Mouse (Mus musculus) embryonic facial prominence, embryonic 13.5 days (tissue): Measurements from ENCODE around the gene Krtap4-13. TPM values are rescaled to one million over a fixed set of nuclear protein-coding genes. Genes with fewer than 3 reads are reported as not detected.
"Not testable (repeated sequence)": the region's sequence is repeated elsewhere in the genome, so short reads cannot be mapped to it uniquely, and the experiment has no call there.

ENCODE experiments used
- ATAC-seq: fragments of 200-750 bp; cut with Nextera tagmentation; 2 replicates; pipeline ENCODE4 v1.8.0; 2017; ENCODE audit warnings: low read depth; ENCODE audit not compliant: insufficient number of reproducible peaks, insufficient read depth, low FRiP score, low TSS enrichment
- H3K27ac ChIP-seq: fragments of 300-500 bp; sonication (generic); 2 replicates; pipeline ENCODE4 v1.5.1; 2015; ENCODE audit warnings: moderate library complexity, mild to moderate bottlenecking, inconsistent platforms
- H3K27me3 ChIP-seq: fragments of 300-500 bp; sonication (generic); 2 replicates; pipeline ENCODE4 v1.6.1; 2015; ENCODE audit warnings: mild to moderate bottlenecking, inconsistent platforms
- H3K36me3 ChIP-seq: fragments of 300-500 bp; sonication (generic); 2 replicates; pipeline ENCODE4 v1.6.1; 2015; ENCODE audit warnings: mild to moderate bottlenecking, inconsistent platforms
- H3K4me1 ChIP-seq: fragments of 300-500 bp; sonication (generic); 2 replicates; pipeline ENCODE4 v1.6.1; 2015; ENCODE audit warnings: inconsistent platforms
- H3K4me2 ChIP-seq: fragments of 300-500 bp; sonication (generic); 2 replicates; pipeline ENCODE4 v1.6.1; 2015; ENCODE audit warnings: moderate library complexity, mild to moderate bottlenecking, inconsistent platforms
- H3K4me3 ChIP-seq: fragments of 300-500 bp; sonication (generic); 2 replicates; pipeline ENCODE4 v1.5.1; 2015; ENCODE audit warnings: mild to moderate bottlenecking, inconsistent platforms
- H3K9ac ChIP-seq: fragments of 300-500 bp; sonication (generic); 2 replicates; pipeline ENCODE4 v1.6.1; 2015; ENCODE audit warnings: mild to moderate bottlenecking, inconsistent platforms
- H3K9me3 ChIP-seq: fragments of 300-500 bp; sonication (generic); 2 replicates; pipeline ENCODE4 v1.6.1; 2016; ENCODE audit warnings: inconsistent platforms
- WGBS: fragments of 180-500 bp; shearing (Covaris S2); methylation state at CpG from one replicate; pipeline ENCODE4 v1.1.7; 2015; ENCODE audit warnings: mixed read lengths; 5-methylcytosine and 5-hydroxymethylcytosine counted together
- polyA plus RNA-seq: library from polyadenylated mRNA; unstranded; fragments of >200 nt; fragmentation: Nextera tagmentation; extraction: Ambion mirVana; gene quantifications from 2 replicates; pipeline ENCODE4 v1.2.1, GENCODE M21; 2015

The Krtap4-13 gene
- polyA plus RNA-seq = not detected in 2 replicates

DNA sequence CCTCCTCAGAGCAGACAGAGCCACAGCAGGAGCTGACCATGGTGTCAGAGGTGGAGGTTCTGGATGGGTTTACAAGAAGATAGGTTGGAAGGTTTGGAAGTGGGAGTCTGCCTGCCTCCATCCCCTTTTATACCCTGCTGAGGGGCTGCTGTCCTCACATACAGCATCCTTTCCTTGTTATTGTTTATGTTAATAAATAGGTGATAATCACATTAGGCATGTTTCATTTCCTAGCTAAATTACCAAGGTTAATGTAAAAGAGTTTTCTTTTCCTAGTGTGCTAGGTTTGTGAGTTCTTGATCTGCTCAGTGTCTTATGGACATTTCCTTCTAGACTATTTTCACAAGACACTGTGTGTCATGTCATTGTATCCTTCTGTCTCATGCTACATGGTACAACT, at the start of gene Krtap4-13:
Krtap4-13 (minus strand) TSS at position 101 of the 400 bp plus-strand sequence.
- not testable (repeated sequence) for H3K27ac ChIP-seq, H3K27me3 ChIP-seq, ATAC-seq, H3K4me1 ChIP-seq, H3K4me2 ChIP-seq, H3K9ac ChIP-seq, H3K36me3 ChIP-seq, H3K9me3 ChIP-seq, H3K4me3 ChIP-seq

DNA sequence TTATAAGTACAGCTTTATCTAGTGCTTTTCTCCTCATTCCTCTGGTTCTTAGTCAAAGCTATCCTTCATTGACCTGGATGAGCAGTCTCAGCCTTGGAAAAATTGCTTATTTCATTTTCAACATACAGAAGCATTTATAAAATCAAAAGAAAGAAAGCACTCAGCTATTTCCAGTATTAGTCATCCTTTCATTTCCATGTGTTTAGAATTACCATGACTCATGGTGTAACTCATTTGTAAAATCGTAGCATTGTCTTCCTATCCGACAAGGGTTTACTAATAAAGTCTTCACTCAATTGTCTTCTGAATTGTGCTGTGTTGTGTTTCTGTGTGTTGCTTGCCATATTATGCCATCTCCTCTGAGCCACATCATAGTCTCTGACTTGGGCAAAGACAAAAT, 49.1 kb upstream of the Krtap4-13 start:
- no peak overlapping the region for H3K4me2 ChIP-seq
- no peak overlapping the region for H3K9ac ChIP-seq
- H3K36me3 ChIP-seq = no peaks in the 10 kb centered on the region
- H3K9me3 ChIP-seq = no peaks in the 10 kb centered on the region
- H3K4me1 ChIP-seq = no peaks in the 10 kb centered on the region
- no peak overlapping the region for H3K27ac ChIP-seq
- H3K4me3 ChIP-seq = no peak overlapping the region
- ATAC-seq = no peak
- 53% methylated on average over 2 of the region's 2 CpGs for WGBS
- no peaks in the 10 kb centered on the region for H3K27me3 ChIP-seq

DNA sequence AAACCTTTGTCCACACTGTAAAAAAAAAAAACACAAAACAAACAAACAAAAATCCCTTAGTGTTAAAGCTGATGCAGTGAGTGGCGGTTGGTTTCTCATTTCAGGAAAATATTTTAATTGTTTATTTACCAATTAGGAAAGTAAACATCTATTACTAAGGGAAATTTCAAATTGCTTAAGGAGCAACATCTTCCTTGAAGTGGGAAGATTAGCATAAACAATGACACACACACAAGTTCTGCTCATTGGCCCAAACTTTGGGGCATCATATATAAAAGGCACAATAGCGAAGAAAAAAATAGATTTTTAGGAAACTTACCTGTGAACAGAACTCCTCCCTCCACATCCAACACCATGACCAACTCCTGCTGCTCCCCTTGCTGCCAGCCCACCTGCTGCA, 47.9 kb upstream of the Krtap4-13 start, which contains the start of gene Gm11568:
Gm11568 (plus strand) TSS at position 301 of the 400 bp plus-strand sequence.
- Histone ChIP-seq H3K4me3 (no peak within 1 kb of the TSS), H3K9ac (no peak within 1 kb of the TSS), H3K27ac (no peak within 1 kb of the TSS), H3K9me3 (no peaks in the 10 kb centered on the region), H3K4me2 (no peak within 1 kb of the TSS), H3K27me3 (no peaks in the 10 kb centered on the region), H3K4me1 (no peaks in the 10 kb centered on the region), H3K36me3 (no peaks in the 10 kb centered on the region)
- ATAC-seq = no peak
- 88% methylated on average over 2 of the region's 2 CpGs for WGBS

DNA sequence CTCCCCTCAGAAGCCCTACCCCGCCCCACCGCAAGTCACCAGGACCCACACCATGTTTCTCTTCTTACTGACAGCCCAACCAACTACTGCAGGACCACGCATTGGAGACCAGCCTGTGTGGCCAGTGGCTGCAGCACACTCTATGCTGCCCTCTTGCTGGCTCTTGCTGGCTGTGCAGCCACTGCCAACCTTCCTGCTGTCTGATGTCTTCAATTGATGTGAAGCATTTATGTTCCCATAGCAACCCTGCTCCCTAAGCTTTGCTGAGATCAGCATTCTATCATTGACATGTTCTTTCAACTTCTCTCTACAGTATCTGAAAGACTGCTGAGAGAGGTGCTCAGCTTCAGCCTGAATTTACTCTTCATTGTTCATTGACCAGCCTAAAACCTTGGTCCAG, 44.4 kb upstream of the Krtap4-13 start:
- Histone ChIP-seq H3K9me3 (no peaks in the 10 kb centered on the region), H3K4me1 (no peaks in the 10 kb centered on the region), H3K4me3 (no peak overlapping the region), H3K27me3 (no peaks in the 10 kb centered on the region), H3K9ac (no peak overlapping the region), H3K36me3 (no peaks in the 10 kb centered on the region), H3K4me2 (no peak overlapping the region), H3K27ac (no peak overlapping the region)
- WGBS = 64% methylated on average over 3 of the region's 3 CpGs
- ATAC-seq = no peak

DNA sequence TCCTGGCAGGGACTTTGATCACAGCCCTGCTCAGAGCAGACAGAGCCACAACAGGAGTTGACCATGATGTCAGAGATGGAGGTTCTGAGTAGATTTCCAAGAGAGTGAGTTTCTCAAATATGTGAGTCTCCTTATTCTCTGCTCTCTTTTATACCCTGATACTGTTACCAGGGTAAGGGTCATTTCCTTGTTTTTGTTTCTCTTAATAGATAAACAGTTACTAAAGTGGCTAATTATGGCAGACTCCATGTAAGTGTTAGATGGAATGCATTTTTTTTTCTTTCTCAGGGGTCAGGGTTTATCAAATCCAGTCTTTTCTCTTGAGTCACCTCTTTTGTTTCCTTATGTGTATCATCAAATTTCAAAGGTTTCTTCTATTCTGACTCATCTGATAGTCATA, 41.8 kb upstream of the Krtap4-13 start, which contains the start of gene Krtap4-16:
Krtap4-16 (minus strand) TSS at position 101 of the 400 bp plus-strand sequence.
- Histone ChIP-seq H3K27me3 (no peaks in the 10 kb centered on the region), H3K4me3 (no peak within 1 kb of the TSS), H3K4me1 (no peaks in the 10 kb centered on the region), H3K9ac (no peak within 1 kb of the TSS), H3K36me3 (no peaks in the 10 kb centered on the region), H3K27ac (no peak within 1 kb of the TSS), H3K4me2 (no peak within 1 kb of the TSS), H3K9me3 (no peaks in the 10 kb centered on the region)
- no peak for ATAC-seq

DNA sequence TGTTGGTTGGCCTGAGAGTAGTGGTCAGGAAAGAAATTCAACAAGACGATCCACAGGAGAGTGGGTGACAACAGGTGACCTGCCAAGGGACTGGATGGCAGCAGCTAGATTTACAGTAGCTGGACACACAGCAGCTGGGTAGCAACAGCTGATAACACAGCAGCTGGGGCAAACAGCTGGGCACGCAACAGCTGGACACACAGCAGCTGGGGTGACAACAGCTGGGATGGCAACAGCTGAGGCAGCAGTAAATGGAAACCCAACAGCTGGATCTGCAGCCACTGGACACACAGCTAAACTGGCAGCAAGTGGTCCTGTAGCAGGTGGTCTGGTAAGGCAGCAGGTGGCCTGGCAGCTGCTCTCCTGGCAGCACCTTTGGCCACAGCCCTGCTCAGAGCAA, 37.1 kb upstream of the Krtap4-13 start:
- H3K4me2 ChIP-seq = no peak overlapping the region

DNA sequence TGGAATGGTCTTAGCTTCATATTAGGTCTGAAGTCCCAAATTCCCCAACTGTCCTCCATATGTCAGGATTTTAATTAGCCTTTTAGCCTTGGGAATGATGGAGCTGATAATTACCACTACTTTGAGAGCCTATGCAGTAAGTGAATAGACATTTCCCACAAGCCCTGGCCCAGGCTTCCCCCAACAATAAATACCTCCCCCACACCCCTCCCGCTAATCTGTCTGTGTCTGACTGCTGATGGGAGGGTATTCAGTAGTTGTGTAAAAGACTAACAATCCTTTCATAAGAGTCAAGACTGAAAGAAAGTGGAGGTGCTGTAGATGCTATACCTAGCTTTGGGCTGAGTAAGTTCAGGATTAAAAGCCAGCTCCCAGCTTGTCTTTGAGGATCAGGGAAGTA, 32.5 kb upstream of the Krtap4-13 start:
- 85% methylated on average over 1 of the region's 1 CpGs for WGBS
- Histone ChIP-seq H3K27ac (no peak overlapping the region), H3K9ac (no peak overlapping the region), H3K9me3 (no peaks in the 10 kb centered on the region), H3K27me3 (no peaks in the 10 kb centered on the region), H3K4me1 (no peaks in the 10 kb centered on the region), H3K36me3 (no peaks in the 10 kb centered on the region), H3K4me2 (no peak overlapping the region), H3K4me3 (no peak overlapping the region)
- ATAC-seq = no peak

More for the DNA sequence above, 37.1 kb upstream of the Krtap4-13 start:
- H3K9ac ChIP-seq = no peak overlapping the region
- H3K36me3 ChIP-seq = no peaks in the 10 kb centered on the region
- H3K27me3 ChIP-seq = no peaks in the 10 kb centered on the region
- H3K9me3 ChIP-seq = no peaks in the 10 kb centered on the region
- ATAC-seq = no peak
- H3K27ac ChIP-seq = no peak overlapping the region
- H3K4me1 ChIP-seq = no peaks in the 10 kb centered on the region
- H3K4me3 ChIP-seq = no peak overlapping the region
- 92% methylated on average over 2 of the region's 2 CpGs for WGBS

DNA sequence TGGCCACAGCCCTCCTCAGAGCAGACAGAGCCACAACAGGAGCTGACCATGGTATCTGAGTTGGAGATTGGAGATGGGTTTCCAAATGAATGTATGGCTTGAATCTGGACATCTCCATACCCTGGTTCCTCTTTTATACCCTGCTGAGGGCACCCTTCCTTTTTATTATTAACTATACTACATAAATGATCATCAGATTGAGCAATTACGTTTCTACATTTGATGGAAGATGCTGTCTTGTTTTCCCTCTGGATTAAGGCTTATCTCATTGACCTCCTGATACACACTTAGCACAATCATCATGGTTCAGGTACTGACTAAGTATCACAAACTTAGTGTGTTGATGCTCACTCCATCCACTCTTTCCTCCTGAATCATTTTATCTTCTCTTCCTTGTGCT, 28.3 kb upstream of the Krtap4-13 start, which contains the start of gene 2300003K06Rik:
2300003K06Rik (minus strand) TSS at position 101 of the 400 bp plus-strand sequence.
- no peaks in the 10 kb centered on the region for H3K27me3 ChIP-seq
- ATAC-seq = no peak
- no peak within 1 kb of the TSS for H3K9ac ChIP-seq
- H3K9me3 ChIP-seq = no peaks in the 10 kb centered on the region
- no peak within 1 kb of the TSS for H3K27ac ChIP-seq
- WGBS = 77% methylated on average over 1 of the region's 1 CpGs
- no peak within 1 kb of the TSS for H3K4me3 ChIP-seq
- H3K4me2 ChIP-seq = no peak within 1 kb of the TSS
- H3K36me3 ChIP-seq = no peaks in the 10 kb centered on the region
- no peaks in the 10 kb centered on the region for H3K4me1 ChIP-seq

DNA sequence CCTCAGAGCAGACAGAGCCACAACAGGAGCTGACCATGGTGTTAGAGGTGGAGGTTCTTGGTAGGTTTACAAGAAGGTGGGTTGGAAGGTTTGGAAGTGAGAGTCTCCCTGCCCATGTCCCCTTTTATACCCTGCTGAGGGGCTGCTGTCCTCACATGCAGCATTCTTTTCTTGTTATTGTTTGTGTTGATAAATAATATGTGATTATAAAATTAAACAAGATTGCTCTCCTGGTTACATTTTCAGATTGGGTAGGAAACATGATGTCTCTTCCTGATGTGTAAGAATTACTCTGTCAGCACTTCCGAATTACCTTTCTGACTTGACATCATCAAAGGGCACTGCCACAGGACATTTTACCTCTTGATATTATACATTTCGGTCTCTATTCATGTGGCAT, 5.9 kb upstream of the Krtap4-13 start, which contains the start of gene Gm11564:
Gm11564 (minus strand) TSS at position 101 of the 400 bp plus-strand sequence.
- WGBS = 73% methylated on average over 2 of the region's 2 CpGs
- H3K27me3 ChIP-seq, H3K9ac ChIP-seq, H3K36me3 ChIP-seq, H3K9me3 ChIP-seq, H3K27ac ChIP-seq, H3K4me3 ChIP-seq, H3K4me2 ChIP-seq, ATAC-seq, H3K4me1 ChIP-seq: not testable (repeated sequence)

DNA sequence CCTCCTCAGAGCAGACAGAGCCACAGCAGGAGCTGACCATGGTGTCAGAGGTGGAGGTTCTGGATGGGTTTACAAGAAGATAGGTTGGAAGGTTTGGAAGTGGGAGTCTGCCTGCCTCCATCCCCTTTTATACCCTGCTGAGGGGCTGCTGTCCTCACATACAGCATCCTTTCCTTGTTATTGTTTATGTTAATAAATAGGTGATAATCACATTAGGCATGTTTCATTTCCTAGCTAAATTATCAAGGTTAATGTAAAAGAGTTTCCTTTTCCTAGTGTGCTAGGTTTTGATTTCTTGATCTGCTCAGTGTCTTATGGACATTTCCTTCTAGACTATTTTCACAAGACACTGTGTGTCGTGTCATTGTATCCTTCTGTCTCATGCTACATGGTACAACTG, 5.3 kb downstream of the Krtap4-13 start, which contains the start of gene Gm11554:
Gm11554 (minus strand) TSS at position 101 of the 400 bp plus-strand sequence.
- no CpG with 5 or more reads among the region's 1 CpGs for WGBS
- not testable (repeated sequence) for H3K9ac ChIP-seq

DNA sequence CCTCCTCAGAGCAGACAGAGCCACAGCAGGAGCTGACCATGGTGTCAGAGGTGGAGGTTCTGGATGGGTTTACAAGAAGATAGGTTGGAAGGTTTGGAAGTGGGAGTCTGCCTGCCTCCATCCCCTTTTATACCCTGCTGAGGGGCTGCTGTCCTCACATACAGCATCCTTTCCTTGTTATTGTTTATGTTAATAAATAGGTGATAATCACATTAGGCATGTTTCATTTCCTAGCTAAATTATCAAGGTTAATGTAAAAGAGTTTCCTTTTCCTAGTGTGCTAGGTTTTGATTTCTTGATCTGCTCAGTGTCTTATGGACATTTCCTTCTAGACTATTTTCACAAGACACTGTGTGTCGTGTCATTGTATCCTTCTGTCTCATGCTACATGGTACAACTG, 10.9 kb downstream of the Krtap4-13 start, which contains the start of gene Gm11569:
Gm11569 (minus strand) TSS at position 101 of the 400 bp plus-strand sequence.
- H3K27me3 ChIP-seq, H3K9me3 ChIP-seq, H3K36me3 ChIP-seq, H3K27ac ChIP-seq, H3K9ac ChIP-seq, H3K4me2 ChIP-seq, H3K4me1 ChIP-seq, ATAC-seq, H3K4me3 ChIP-seq: not testable (repeated sequence)
- WGBS = no CpG with 5 or more reads among the region's 1 CpGs

More for the DNA sequence above, 5.3 kb downstream of the Krtap4-13 start, which contains the start of gene Gm11554:
- not testable (repeated sequence) for H3K4me3 ChIP-seq, H3K36me3 ChIP-seq, H3K27ac ChIP-seq, H3K9me3 ChIP-seq, ATAC-seq, H3K4me1 ChIP-seq, H3K27me3 ChIP-seq, H3K4me2 ChIP-seq

DNA sequence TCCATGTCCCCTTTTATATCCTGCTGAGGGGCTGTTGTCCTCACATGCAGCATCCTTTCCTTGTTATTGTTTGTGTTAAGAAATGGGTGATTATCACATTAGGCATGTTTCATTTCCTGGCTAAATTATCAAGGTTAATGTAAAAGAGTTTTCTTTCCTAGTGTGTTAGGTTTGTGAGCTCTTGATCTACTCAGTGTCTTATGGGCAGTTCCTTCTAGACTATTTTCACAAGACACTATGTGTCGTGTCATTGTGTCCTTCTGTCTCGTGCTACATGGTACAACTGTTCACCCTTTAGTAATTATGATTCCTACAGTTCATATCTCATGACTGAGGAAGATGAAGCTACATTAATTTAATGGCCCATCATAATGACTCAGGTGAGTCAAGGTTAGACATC, 16.3 kb downstream of the Krtap4-13 start, which contains the start of gene Gm11596:
Gm11596 (minus strand) TSS at position 101 of the 400 bp plus-strand sequence.
- H3K4me1 ChIP-seq = no peaks in the 10 kb centered on the region
- H3K27me3 ChIP-seq = no peaks in the 10 kb centered on the region
- no peak within 1 kb of the TSS for H3K4me3 ChIP-seq
- H3K36me3 ChIP-seq = no peaks in the 10 kb centered on the region
- no peaks in the 10 kb centered on the region for H3K9me3 ChIP-seq
- H3K4me2 ChIP-seq = no peak within 1 kb of the TSS
- no peak for ATAC-seq
- H3K27ac ChIP-seq = no peak within 1 kb of the TSS
- H3K9ac ChIP-seq = no peak within 1 kb of the TSS
- WGBS = 70% methylated on average over 2 of the region's 2 CpGs
